Mouse (Mus musculus) layer of hippocampus, adult 9-10 months (tissue): ENCODE results near the gene Mdga1.
A peak's percentile ranks its signal among the peaks of the same experiment; 100 is the strongest.

ENCODE experiments used
- DNase-seq: peaks from one replicate; pipeline ENCODE4 v3.0.0; 2022; ENCODE audit warnings: low spot score

The Mdga1 gene

GRCm38 (mm10) chr17:29886061-29886460 is 83.8 kb downstream of the Mdga1 start:
- no peak for DNase-seq

DNA sequence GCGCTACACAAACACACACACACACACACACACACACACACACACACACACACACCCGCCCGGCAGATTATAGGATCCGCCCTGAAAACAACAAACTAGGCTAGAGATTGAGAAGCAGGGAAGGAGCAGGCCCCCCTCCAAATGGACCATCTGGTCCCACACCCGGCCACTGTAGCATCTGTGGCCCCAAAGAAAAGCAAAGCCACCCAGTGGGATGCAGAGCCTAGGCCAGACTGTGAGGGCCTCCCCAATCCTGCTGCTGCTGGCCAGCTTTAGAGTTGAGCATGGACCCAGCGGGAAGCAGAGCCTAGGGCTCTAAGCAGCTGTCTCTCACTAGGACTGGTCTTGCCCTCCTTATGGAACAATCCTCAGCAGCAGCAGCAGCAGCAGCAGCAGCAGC is 85.3 kb downstream of the Mdga1 start:
- DNase-seq = no peak

GRCm38 (mm10) chr17:29883351-29883750 is 86.5 kb downstream of the Mdga1 start:
- DNase-seq = no peak

DNA sequence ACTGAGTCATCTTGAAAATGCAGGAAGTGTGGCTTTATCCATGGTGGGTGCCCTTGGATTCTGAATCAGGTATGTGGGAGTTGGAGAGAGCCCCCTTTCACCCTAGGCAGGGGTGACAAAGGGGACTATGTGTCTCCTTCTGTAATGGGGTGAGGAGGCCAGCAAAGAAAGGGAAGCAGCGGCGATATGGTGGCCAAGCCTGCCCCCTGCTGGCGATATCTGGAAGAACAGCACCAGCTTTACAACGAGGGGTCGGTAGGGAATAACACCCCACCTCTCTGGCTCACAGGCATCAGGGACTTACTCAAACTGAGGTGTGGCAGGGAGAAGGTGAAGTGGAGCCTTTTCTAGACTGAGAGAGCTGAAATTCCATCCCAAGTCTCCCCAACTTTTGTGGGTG is 87.0 kb downstream of the Mdga1 start:
- DNase-seq = no peak

DNA sequence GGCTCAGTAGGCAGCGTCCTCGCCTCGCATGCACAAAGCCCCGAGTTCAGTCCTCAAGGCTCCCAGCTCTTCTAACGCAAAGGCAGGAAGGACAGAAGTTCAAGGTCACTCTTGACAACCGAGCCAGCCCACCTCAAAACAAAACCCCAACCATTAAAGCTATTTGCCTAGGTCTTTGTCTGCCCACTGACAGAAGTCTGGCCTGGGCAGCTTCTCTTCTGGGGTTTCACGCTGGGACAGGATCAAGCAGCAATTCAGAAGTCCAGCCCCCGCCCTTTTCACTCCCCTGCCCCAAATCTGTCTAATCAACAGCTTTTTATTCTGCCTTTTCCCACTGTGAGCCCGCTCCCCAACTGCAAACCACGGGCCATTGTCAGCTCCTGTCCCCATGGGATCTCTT is 89.6 kb downstream of the Mdga1 start:
- DNase-seq = no peak

GRCm38 (mm10) chr17:29878990-29879389 is 90.9 kb downstream of the Mdga1 start:
- no peak for DNase-seq

GRCm38 (mm10) chr17:29874082-29874679 is 95.7 kb downstream of the Mdga1 start:
- DNase-seq = no peak

GRCm38 (mm10) chr17:29873580-29874015 is 96.3 kb downstream of the Mdga1 start:
- DNase-seq = peak; percentile 65

DNA sequence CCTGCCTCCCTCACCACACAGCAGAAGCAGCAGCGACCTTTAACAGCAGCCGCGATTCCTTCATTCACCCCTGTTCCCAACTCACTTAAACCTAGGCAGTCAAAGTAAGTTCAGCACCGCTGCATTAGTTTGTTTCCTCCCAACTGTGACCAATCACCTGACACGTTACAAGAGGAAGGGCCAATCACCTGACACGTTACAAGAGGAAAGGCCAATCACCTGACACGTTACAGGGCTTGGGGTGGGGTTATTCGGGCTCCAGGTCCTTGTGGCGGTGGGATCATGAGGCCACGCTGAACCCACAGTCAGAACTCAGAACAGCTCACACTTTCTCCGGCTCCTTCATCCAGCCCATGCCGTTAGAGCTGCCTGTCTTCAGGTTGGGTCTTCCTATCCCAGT is 99.6 kb downstream of the Mdga1 start:
- no peak for DNase-seq

- no peak for DNase-seq
Observed at GRCm38 (mm10) chr17:29865914-29866313, 104.0 kb downstream of the Mdga1 start.

GRCm38 (mm10) chr17:29864440-29864839 is 105.4 kb downstream of the Mdga1 start:
- DNase-seq = no peak

GRCm38 (mm10) chr17:29859788-29860283 is 110.1 kb downstream of the Mdga1 start:
- DNase-seq = no peak

GRCm38 (mm10) chr17:29858764-29859163 is 111.1 kb downstream of the Mdga1 start:
- no peak for DNase-seq

GRCm38 (mm10) chr17:29855702-29856580 is 113.9 kb downstream of the Mdga1 start:
- DNase-seq = no peak

- no peak for DNase-seq
Observed at GRCm38 (mm10) chr17:29854835-29855234, 115.1 kb downstream of the Mdga1 start.

DNA sequence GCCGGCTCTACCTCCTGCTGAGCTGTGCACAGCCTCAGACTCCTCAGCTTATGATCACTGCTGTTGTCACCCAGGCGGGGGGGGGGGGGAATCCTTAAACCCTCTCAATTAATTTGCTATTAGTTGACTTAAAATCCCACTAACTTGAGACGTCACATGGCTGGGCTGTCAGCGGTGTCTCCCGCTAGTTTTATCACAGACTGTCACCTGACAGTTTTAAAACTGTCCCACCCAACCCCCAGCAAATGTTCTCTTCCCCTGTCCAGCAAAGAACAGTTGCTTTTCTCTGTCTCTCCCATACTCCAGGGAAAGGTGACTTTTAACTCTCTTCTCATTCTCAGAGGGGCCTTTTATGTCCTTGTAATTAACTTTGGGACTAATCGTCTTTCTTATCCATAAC is 115.5 kb downstream of the Mdga1 start:
- no peak for DNase-seq

GRCm38 (mm10) chr17:29852846-29853486 is 116.9 kb downstream of the Mdga1 start:
- DNase-seq = no peak

DNA sequence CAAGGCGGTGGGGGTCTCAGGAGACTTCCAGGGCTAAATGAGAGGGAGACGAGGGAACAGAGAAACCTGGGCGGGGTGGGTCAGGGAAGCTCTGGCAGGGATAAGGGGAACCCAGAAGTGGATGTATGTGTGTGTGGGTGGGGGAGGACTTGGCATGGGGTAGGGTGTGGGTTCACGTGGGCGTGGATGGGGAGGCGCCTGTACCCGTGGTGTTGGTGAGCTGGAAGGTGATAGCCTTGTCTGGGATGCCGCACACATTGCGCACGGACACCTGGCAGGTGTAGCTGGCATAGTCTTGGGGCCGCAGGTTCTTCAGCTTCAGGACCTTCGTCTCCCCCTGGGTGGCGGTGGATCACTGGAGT is 120.5 kb downstream of the Mdga1 start:
- DNase-seq = no peak

DNA sequence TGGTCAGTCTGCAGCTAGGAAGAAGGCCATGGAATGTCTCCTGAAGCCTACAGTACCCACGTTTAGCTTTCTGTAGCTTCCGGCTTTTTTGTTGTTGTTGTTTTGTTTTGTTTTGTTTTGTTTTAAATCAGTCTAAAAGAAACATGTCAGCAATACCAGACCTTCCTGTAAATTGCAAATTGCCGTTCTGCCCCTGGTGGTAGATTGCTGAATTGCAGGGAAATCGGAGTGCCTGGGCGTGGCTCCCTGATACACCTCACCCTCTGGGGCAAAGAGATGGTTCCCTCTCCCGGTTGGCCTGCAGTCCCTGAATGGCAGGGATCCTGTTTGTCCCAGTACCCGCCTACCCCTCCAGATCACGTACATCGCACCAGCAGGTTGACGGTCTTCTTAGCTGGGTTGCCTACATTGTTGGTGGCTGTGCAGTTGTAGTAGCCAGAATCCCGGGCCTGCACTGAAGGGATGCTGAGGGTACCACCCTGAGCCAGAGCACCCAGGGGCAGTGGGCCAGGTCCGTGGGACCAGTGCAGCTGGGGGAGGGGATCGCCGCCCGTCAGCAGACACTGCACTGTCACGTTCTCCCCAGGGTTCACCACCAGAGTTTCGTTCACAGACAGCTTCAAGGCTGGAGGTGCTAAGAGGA is 121.0 kb downstream of the Mdga1 start:
- DNase-seq = peak; percentile 46

GRCm38 (mm10) chr17:29847291-29847690 is 122.6 kb downstream of the Mdga1 start:
- no peak for DNase-seq

- DNase-seq = no peak
Observed at GRCm38 (mm10) chr17:29846284-29846683, 123.6 kb downstream of the Mdga1 start.

- no peak for DNase-seq
Observed at GRCm38 (mm10) chr17:29844949-29845348, 124.9 kb downstream of the Mdga1 start.
